Mouse (Mus musculus): ENCODE data around the gene Rom1. TPM values are rescaled to one million over a fixed set of nuclear protein-coding genes. Genes with fewer than 3 reads are reported as not detected.
"Not testable (repeated sequence)": the region's sequence is repeated elsewhere in the genome, so short reads cannot be mapped to it uniquely, and the experiment has no call there.

Rom1 gene
- polyA plus RNA-seq, 1 experiment from 2014 or later, result 2.0 TPM

- H3K27me3 ChIP-seq (ENCODE audit: control insufficient read depth, insufficient read depth, low read length), result no peaks in the 10 kb centered on the region
- no peaks in the 10 kb centered on the region for H3K9me3 ChIP-seq (ENCODE audit: control insufficient read depth, low read depth, low read length)
- H3K4me1 ChIP-seq (ENCODE audit: control insufficient read depth, insufficient read depth, low read length), result peaks cover 15% of the 10 kb centered on the region
- H3K36me3 ChIP-seq (ENCODE audit: control insufficient read depth, insufficient read depth, low read length), result peaks cover 33% of the 10 kb centered on the region
- H3K9ac ChIP-seq (replicated peaks; ENCODE audit: low read depth, low read length), result peak overlapping the region; percentile 95
- peak overlapping the region; percentile 99 for H3K4me3 ChIP-seq (ENCODE audit: low read depth, low read length)
- WGBS, result 41% methylated on average over 3 of the region's 3 CpGs
- no peak for ATAC-seq (ENCODE audit: insufficient number of reproducible peaks, insufficient read depth, low FRiP score, low read depth)
- H3K4me2 ChIP-seq (replicated peaks; ENCODE audit: low read depth, low read length), result peak overlapping the region; percentile 87
- H3K27ac ChIP-seq (ENCODE audit: low read length), result 0 out of 2 replicates have a peak overlapping the region, but pooled peaks have one; percentile 87
Observed at GRCm38 (mm10) chr19:8899079-8899478, 30.1 kb downstream of the Rom1 start.

DNA sequence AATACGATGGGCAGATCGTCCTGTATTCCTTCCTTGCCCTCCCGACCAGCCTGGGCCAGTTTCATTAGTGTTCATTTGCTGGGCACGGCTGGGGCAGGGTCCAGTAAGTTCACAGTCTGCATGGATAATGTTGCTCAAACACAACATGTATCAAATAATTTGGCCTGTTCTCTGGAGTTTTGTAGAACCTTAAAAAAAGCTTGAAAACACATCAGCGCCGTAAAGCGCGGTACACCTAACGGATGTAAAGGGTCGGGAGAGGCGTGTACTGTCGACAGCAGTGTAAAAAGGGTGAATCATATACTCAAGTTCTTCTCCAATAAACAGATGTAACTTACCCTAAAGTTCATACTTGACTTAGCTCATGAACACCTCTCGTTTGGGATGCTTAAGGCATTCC is 30.6 kb downstream of the Rom1 start:
- H3K36me3 ChIP-seq (ENCODE audit: control insufficient read depth, insufficient read depth, low read length), result peaks cover 30% of the 10 kb centered on the region
- H3K4me3 ChIP-seq (ENCODE audit: low read depth, low read length), result peak overlapping the region; percentile 99
- WGBS, result 5% methylated on average over 13 of the region's 13 CpGs

GRCm38 (mm10) chr19:8897865-8898495 is 31.2 kb downstream of the Rom1 start, which contains the start of gene Ganab:
Ganab (plus strand) TSS chr19:8898071.
- Histone ChIP-seq H3K36me3 (ENCODE audit: control insufficient read depth, insufficient read depth, low read length) (peaks cover 24% of the 10 kb centered on the region), H3K27me3 (ENCODE audit: control insufficient read depth, insufficient read depth, low read length) (no peaks in the 10 kb centered on the region), H3K9me3 (ENCODE audit: control insufficient read depth, low read depth, low read length) (no peaks in the 10 kb centered on the region), H3K27ac (ENCODE audit: low read length) (peak within 1 kb of the TSS; percentile 87), H3K4me3 (ENCODE audit: low read depth, low read length) (peak within 1 kb of the TSS; percentile 99), H3K4me2 (replicated peaks; ENCODE audit: low read depth, low read length) (peak within 1 kb of the TSS; percentile 87), H3K4me1 (ENCODE audit: control insufficient read depth, insufficient read depth, low read length) (peaks cover 20% of the 10 kb centered on the region), H3K9ac (replicated peaks; ENCODE audit: low read depth, low read length) (peak within 1 kb of the TSS; percentile 95)
- ATAC-seq (ENCODE audit: insufficient number of reproducible peaks, insufficient read depth, low FRiP score, low read depth), result peak; percentile 99
- WGBS, result under 1% methylated on average over 53 of the region's 53 CpGs

More for the DNA sequence above, 30.6 kb downstream of the Rom1 start:
- Histone ChIP-seq H3K4me1 (ENCODE audit: control insufficient read depth, insufficient read depth, low read length) (peaks cover 20% of the 10 kb centered on the region), H3K9ac (replicated peaks; ENCODE audit: low read depth, low read length) (peak overlapping the region; percentile 95), H3K9me3 (ENCODE audit: control insufficient read depth, low read depth, low read length) (no peaks in the 10 kb centered on the region), H3K27ac (ENCODE audit: low read length) (peak overlapping the region; percentile 87), H3K4me2 (replicated peaks; ENCODE audit: low read depth, low read length) (peak overlapping the region; percentile 87), H3K27me3 (ENCODE audit: control insufficient read depth, insufficient read depth, low read length) (no peaks in the 10 kb centered on the region)
- ATAC-seq (ENCODE audit: insufficient number of reproducible peaks, insufficient read depth, low FRiP score, low read depth), result no peak

GRCm38 (mm10) chr19:8897211-8897864 is 31.8 kb downstream of the Rom1 start:
- WGBS, result 22% methylated on average over 21 of the region's 21 CpGs

DNA sequence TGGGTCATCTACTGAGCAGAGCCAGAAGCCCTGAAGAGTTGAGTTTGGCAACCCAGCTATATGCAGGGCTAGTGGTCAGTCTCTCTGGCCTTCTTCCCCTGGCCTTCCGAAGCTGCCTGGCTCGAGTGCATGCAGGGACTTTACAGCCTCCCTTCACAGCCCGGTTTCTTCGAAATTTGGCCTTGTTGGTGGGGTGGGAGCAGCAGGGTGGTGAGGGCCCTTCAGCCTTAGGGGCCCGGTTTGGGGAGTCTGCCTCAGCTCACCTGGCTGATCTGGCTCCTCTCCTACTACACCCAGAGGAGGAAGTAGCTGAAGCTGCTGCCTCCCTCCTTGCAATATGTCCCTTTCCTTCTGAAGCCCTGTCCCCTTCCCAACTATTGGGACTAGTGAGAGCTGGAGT is 32.9 kb downstream of the Rom1 start:
- not testable (repeated sequence) for H3K4me2 ChIP-seq (replicated peaks; ENCODE audit: low read depth, low read length); H3K27ac ChIP-seq (ENCODE audit: low read length); H3K4me3 ChIP-seq (ENCODE audit: low read depth, low read length); H3K27me3 ChIP-seq (ENCODE audit: control insufficient read depth, insufficient read depth, low read length); ATAC-seq (ENCODE audit: insufficient number of reproducible peaks, insufficient read depth, low FRiP score, low read depth); H3K9ac ChIP-seq (replicated peaks; ENCODE audit: low read depth, low read length); H3K9me3 ChIP-seq (ENCODE audit: control insufficient read depth, low read depth, low read length)
- peaks cover 25% of the 10 kb centered on the region for H3K36me3 ChIP-seq (ENCODE audit: control insufficient read depth, insufficient read depth, low read length)
- 81% methylated on average over 5 of the region's 5 CpGs for WGBS
- peaks cover 20% of the 10 kb centered on the region for H3K4me1 ChIP-seq (ENCODE audit: control insufficient read depth, insufficient read depth, low read length)

More at GRCm38 (mm10) chr19:8897211-8897864, 31.8 kb downstream of the Rom1 start:
- Histone ChIP-seq H3K4me3 (ENCODE audit: low read depth, low read length) (peak overlapping the region; percentile 99; the same call in 1 of the 2 replicates), H3K36me3 (ENCODE audit: control insufficient read depth, insufficient read depth, low read length) (peaks cover 21% of the 10 kb centered on the region), H3K9ac (replicated peaks; ENCODE audit: low read depth, low read length) (peak overlapping the region; percentile 42; the same call in 1 of the 2 replicates), H3K27ac (ENCODE audit: low read length) (peak overlapping the region; percentile 87), H3K4me1 (ENCODE audit: control insufficient read depth, insufficient read depth, low read length) (peaks cover 20% of the 10 kb centered on the region), H3K4me2 (replicated peaks; ENCODE audit: low read depth, low read length) (peak overlapping the region; percentile 50)
- H3K27me3 ChIP-seq (ENCODE audit: control insufficient read depth, insufficient read depth, low read length); H3K9me3 ChIP-seq (ENCODE audit: control insufficient read depth, low read depth, low read length): not testable (repeated sequence)
- peak; percentile 28; the same call in 1 of the 2 replicates for ATAC-seq (ENCODE audit: insufficient number of reproducible peaks, insufficient read depth, low FRiP score, low read depth)

GRCm38 (mm10) chr19:8895397-8895960 is 33.7 kb downstream of the Rom1 start:
- 96% methylated on average over 9 of the region's 9 CpGs for WGBS
- Histone ChIP-seq H3K4me1 (ENCODE audit: control insufficient read depth, insufficient read depth, low read length) (peaks cover 20% of the 10 kb centered on the region), H3K4me3 (ENCODE audit: low read depth, low read length) (no peak overlapping the region), H3K27ac (ENCODE audit: low read length) (no peak overlapping the region), H3K4me2 (replicated peaks; ENCODE audit: low read depth, low read length) (no peak overlapping the region), H3K27me3 (ENCODE audit: control insufficient read depth, insufficient read depth, low read length) (no peaks in the 10 kb centered on the region), H3K9ac (replicated peaks; ENCODE audit: low read depth, low read length) (no peak overlapping the region), H3K9me3 (ENCODE audit: control insufficient read depth, low read depth, low read length) (no peaks in the 10 kb centered on the region), H3K36me3 (ENCODE audit: control insufficient read depth, insufficient read depth, low read length) (peaks cover 28% of the 10 kb centered on the region)
- ATAC-seq (ENCODE audit: insufficient number of reproducible peaks, insufficient read depth, low FRiP score, low read depth), result no peak

DNA sequence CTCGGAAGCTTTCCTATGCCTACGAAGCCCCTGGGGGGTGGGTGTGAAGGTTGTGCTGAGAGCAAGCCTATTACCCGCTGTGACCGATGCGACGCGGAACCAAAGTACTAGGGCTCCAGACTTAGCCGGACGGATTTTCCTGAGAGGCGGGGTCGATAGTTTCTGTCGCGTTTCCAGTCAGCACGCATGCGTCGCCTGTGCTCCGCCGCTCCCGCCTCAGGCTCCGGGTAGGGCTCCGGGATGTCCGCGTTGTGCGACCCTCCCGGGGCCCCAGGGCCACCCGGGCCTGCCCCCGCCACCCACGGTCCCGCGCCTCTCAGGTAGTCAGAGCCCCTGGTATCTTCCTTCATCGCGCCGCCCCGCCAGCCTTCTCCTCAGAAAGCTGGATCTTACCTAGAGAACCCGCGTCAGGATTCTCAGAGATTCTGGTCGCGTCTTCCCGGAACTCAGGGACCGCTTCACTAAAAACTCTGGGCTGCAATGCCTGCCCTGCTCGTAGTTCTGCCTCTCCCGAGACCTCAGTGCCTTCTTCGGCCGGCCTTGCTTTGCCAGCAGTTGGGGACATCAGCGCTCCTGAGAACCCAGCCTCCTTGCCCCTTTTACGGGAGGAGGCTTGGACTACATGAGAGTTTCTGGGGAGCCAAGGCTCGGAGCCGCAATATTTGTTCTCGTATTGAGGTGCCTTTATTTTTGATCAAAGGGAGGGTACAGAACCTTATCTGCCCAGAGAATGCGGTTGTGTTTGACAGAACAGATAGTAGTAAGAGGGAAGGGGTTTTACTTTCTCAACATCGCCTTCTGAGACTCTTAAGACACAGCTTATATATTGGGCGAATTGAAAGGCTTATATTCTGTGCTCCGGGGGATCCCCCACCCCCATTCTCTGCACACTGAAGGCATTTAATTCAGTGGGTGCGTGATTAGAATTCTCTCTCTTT is 36.1 kb downstream of the Rom1 start, which contains the start of gene Ints5:
Ints5 (plus strand) TSS at position 177 of the 938 bp plus-strand sequence.
- H3K9ac ChIP-seq (replicated peaks; ENCODE audit: low read depth, low read length), result peak within 1 kb of the TSS; percentile 92
- peaks cover 18% of the 10 kb centered on the region for H3K4me1 ChIP-seq (ENCODE audit: control insufficient read depth, insufficient read depth, low read length)
- H3K9me3 ChIP-seq (ENCODE audit: control insufficient read depth, low read depth, low read length), result no peaks in the 10 kb centered on the region
- peak within 1 kb of the TSS; percentile 89 for H3K27ac ChIP-seq (ENCODE audit: low read length)
- H3K4me3 ChIP-seq (ENCODE audit: low read depth, low read length), result peak within 1 kb of the TSS; percentile 89
- ATAC-seq (ENCODE audit: insufficient number of reproducible peaks, insufficient read depth, low FRiP score, low read depth), result peak; percentile 68
- H3K27me3 ChIP-seq (ENCODE audit: control insufficient read depth, insufficient read depth, low read length), result no peaks in the 10 kb centered on the region
- H3K4me2 ChIP-seq (replicated peaks; ENCODE audit: low read depth, low read length), result peak within 1 kb of the TSS; percentile 80
- 2% methylated on average over 54 of the region's 54 CpGs for WGBS
- H3K36me3 ChIP-seq (ENCODE audit: control insufficient read depth, insufficient read depth, low read length), result peaks cover 28% of the 10 kb centered on the region

All from stomach, embryonic 14.5 days (tissue).